Comparison of ENCODE assay signal across 8 mouse cellular contexts in genomic region chr4:133132027-133132426, GRCm38 (mm10). TPM values are rescaled to one million over a fixed set of nuclear protein-coding genes. Genes with fewer than 3 reads are reported as not detected.
DNase-seq lines count a peak whose midpoint lies in the region; ATAC-seq and TF ChIP-seq lines count a peak whose summit lies in the region.

No protein-coding gene starts in this region.

- H3K27ac ChIP-seq in lung, postnatal 0 days (ENCODE audit: low read length): peak overlapping the region; percentile 97
- H3K27ac ChIP-seq in stomach, embryonic 14.5 days (ENCODE audit: low read length): peak overlapping the region; percentile 74

- no peaks in the 10 kb centered on the region for H3K27me3 ChIP-seq in G1E (ENCODE audit: insufficient read depth, low read length)
- H3K27me3 ChIP-seq in lung, postnatal 0 days (replicated peaks; ENCODE audit: insufficient read depth, low read length): no peaks in the 10 kb centered on the region
- H3K27me3 ChIP-seq in stomach, embryonic 14.5 days (ENCODE audit: control insufficient read depth, insufficient read depth, low read length): no peaks in the 10 kb centered on the region

- no peak for ATAC-seq in G1E (ENCODE audit: extremely low read depth, insufficient number of reproducible peaks, low FRiP score, poor library complexity, severe bottlenecking)
- peak; percentile 22 for ATAC-seq in lung, postnatal 0 days
- ATAC-seq in stomach, embryonic 14.5 days (ENCODE audit: insufficient number of reproducible peaks, insufficient read depth, low FRiP score, low read depth): no peak

- peaks cover 31% of the 10 kb centered on the region for H3K4me1 ChIP-seq in G1E (ENCODE audit: insufficient read depth, low read depth, low read length)
- H3K4me1 ChIP-seq in lung, postnatal 0 days (ENCODE audit: insufficient read depth, low read depth, low read length): no peaks in the 10 kb centered on the region; the same call in 1 of the 2 replicates
- H3K4me1 ChIP-seq in stomach, embryonic 14.5 days (ENCODE audit: control insufficient read depth, insufficient read depth, low read length): peaks cover 7% of the 10 kb centered on the region; the same call in 1 of the 2 replicates

- H3K9ac ChIP-seq in lung, postnatal 0 days (replicated peaks; ENCODE audit: low read depth): peak overlapping the region; percentile 98
- peak overlapping the region; percentile 96 for H3K9ac ChIP-seq in stomach, embryonic 14.5 days (replicated peaks; ENCODE audit: low read depth, low read length)

- peak; percentile 91 for TF ChIP-seq EP300 in lung, postnatal 0 days (IDR thresholded peaks at IDR 0.05)

- peak overlapping the region; percentile 98; the same call in 1 of the 2 replicates for H3K4me3 ChIP-seq in G1E (ENCODE audit: low read depth, low read length)
- peak overlapping the region; percentile 91 for H3K4me3 ChIP-seq in lung, postnatal 0 days (ENCODE audit: low read depth, low read length)
- H3K4me3 ChIP-seq in stomach, embryonic 14.5 days (ENCODE audit: low read depth, low read length): peak overlapping the region; percentile 97

- no peak for TF ChIP-seq CTCF in G1E (IDR thresholded peaks at IDR 0.05; ENCODE audit: low read depth, low read length)
- TF ChIP-seq CTCF in lung, postnatal 0 days (IDR thresholded peaks at IDR 0.05): no peak

- DNase-seq in G1E (ENCODE audit: low spot score): no peak
- DNase-seq in c-Kit-positive CD71-positive TER-119-negative erythroid progenitor cells, embryonic 14.5 days (ENCODE audit: low read depth): peak; percentile 17
- DNase-seq in heart, adult 9 months (ENCODE audit: low spot score in 2 of 2): peak; percentile 80 to 93
- peak; percentile 47 to 65 for DNase-seq in kidney, adult 8-10 months
- DNase-seq in lung, postnatal 0 days (ENCODE audit: low spot score): peak; percentile 90
- DNase-seq in cerebellum, adult 9-10 months: no peak
- no peak for DNase-seq in frontal cortex, postnatal 14 days (ENCODE audit: low spot score in 2 of 2)

- H3K9me3 ChIP-seq in G1E (replicated peaks): no peaks in the 10 kb centered on the region
- H3K9me3 ChIP-seq in lung, postnatal 0 days (ENCODE audit: low read length): no peaks in the 10 kb centered on the region
- no peaks in the 10 kb centered on the region for H3K9me3 ChIP-seq in stomach, embryonic 14.5 days (ENCODE audit: control insufficient read depth, low read depth, low read length)

- H3K4me2 ChIP-seq in lung, postnatal 0 days (replicated peaks; ENCODE audit: low read depth, low read length): peak overlapping the region; percentile 83
- peak overlapping the region; percentile 88 for H3K4me2 ChIP-seq in stomach, embryonic 14.5 days (replicated peaks; ENCODE audit: low read depth, low read length)

- WGBS in lung, postnatal 0 days: 0% methylated on average over 6 of the region's 6 CpGs
- WGBS in stomach, embryonic 14.5 days: 3% methylated on average over 6 of the region's 6 CpGs

- H3K36me3 ChIP-seq in G1E (replicated peaks): peaks cover 17% of the 10 kb centered on the region
- no peaks in the 10 kb centered on the region for H3K36me3 ChIP-seq in lung, postnatal 0 days (ENCODE audit: insufficient read depth, low read length)
- H3K36me3 ChIP-seq in stomach, embryonic 14.5 days (ENCODE audit: control insufficient read depth, insufficient read depth, low read length): 0 out of 2 replicates have a peak, but pooled peaks cover 3% of the 10 kb centered on the region

RNA-seq across cellular contexts. Expression of gene Wasf2, which starts 1.7 kb away (rescaled TPM):
- total RNA-seq in G1E (2014; fragmentation: Nextera tagmentation) (127 and 152 TPM in 2 replicates), G1E (2017) (8.2 and 12.1 TPM in 2 replicates)
- 54.9 and 58.3 TPM in 2 replicates for polyA plus RNA-seq in G1E (2012)
- 149 and 153 TPM in 2 replicates for polyA plus RNA-seq in lung, postnatal 0 days (2015; fragmentation: Nextera tagmentation; extraction: Ambion mirVana)
- 120 and 124 TPM in 2 replicates for polyA plus RNA-seq in stomach, embryonic 14.5 days (2014; fragmentation: Nextera tagmentation; extraction: Ambion mirVana)

Comparison
In these comparisons a context has a peak if more than half of its experiments do, and no peak if none do; other contexts are left out.
1. DNase-seq: peak in c-Kit-positive CD71-positive TER-119-negative erythroid progenitor cells, embryonic 14.5 days (single experiment), heart, adult 9 months (2 of 2), kidney, adult 8-10 months (2 of 2) and lung, postnatal 0 days (single experiment); none in G1E (single experiment), cerebellum, adult 9-10 months (single experiment) and frontal cortex, postnatal 14 days (0 of 2).
2. Peak in every context shown above with its lines, with median percentiles within 50 percentile points of each other: H3K4me3 ChIP-seq.